Mouse (Mus musculus) C2C12 (cell line): ENCODE data around the gene Fuk. TPM values are rescaled to one million over a fixed set of nuclear protein-coding genes. Genes with fewer than 3 reads are reported as not detected.

ENCODE experiments used
- H3K27me3 ChIP-seq: one replicate; pipeline ENCODE4 v1.6.1; 2011; ENCODE audit not compliant: control insufficient read depth, insufficient read depth, insufficient read length
- H3K36me3 ChIP-seq: one replicate; pipeline ENCODE4 v1.6.1; 2011; ENCODE audit not compliant: control insufficient read depth, insufficient read depth
- H3K4me3 ChIP-seq: one replicate; pipeline ENCODE4 v1.5.1; 2011; ENCODE audit warnings: mild to moderate bottlenecking, control low read depth; ENCODE audit not compliant: poor library complexity, insufficient read depth, severe bottlenecking
- H3K79me2 ChIP-seq: one replicate; pipeline ENCODE4 v1.6.1; 2011; ENCODE audit not compliant: control insufficient read depth, insufficient read depth
- H3K79me3 ChIP-seq: one replicate; pipeline ENCODE4 v1.6.1; 2011; ENCODE audit warnings: low read depth, control low read depth
- H3ac ChIP-seq: one replicate; pipeline ENCODE3; 2011; ENCODE audit warnings: low read depth; ENCODE audit not compliant: control insufficient read depth, insufficient read length
- CEBPB ChIP-seq: IDR thresholded peaks from one replicate; pipeline ENCODE4 v1.6.1; 2011; ENCODE audit warnings: low read depth, mild to moderate bottlenecking, control low read depth, moderate library complexity
- CTCF ChIP-seq: IDR thresholded peaks from one replicate; pipeline ENCODE4 v1.5.1; 2011; ENCODE audit not compliant: control insufficient read depth, insufficient read depth, insufficient read length
- FOSL1 ChIP-seq: IDR thresholded peaks from one replicate; pipeline ENCODE4 v1.8.0; 2011; ENCODE audit warnings: mild to moderate bottlenecking, low read length; ENCODE audit not compliant: poor library complexity, insufficient read depth, severe bottlenecking
- MAX ChIP-seq: IDR thresholded peaks from one replicate; pipeline ENCODE4 v1.6.1; 2011; ENCODE audit warnings: mild to moderate bottlenecking, control low read depth
- MYOD1 ChIP-seq: IDR thresholded peaks from one replicate; pipeline ENCODE4 v1.6.1; 2011; ENCODE audit warnings: low read depth; ENCODE audit not compliant: control insufficient read depth, insufficient read length
- MYOG ChIP-seq: IDR thresholded peaks from one replicate; pipeline ENCODE4 v1.6.1; 2011; ENCODE audit not compliant: control insufficient read depth, insufficient read length; ENCODE audit errors: extremely low read depth
- USF1 ChIP-seq: IDR thresholded peaks from one replicate; pipeline ENCODE4 v1.6.1; 2011; ENCODE audit warnings: low read depth, mild to moderate bottlenecking, control low read depth, moderate library complexity
- polyA plus RNA-seq: library from polyadenylated mRNA; unstranded; fragments of >200 nt; fragmentation: generic; extraction: Trizol; gene quantifications from one replicate; pipeline ENCODE4 v1.2.1, GENCODE M21; 2012; ENCODE audit warnings: missing spikeins

Gene Fuk
- polyA plus RNA-seq, 1 experiment = 6.4 TPM

DNA sequence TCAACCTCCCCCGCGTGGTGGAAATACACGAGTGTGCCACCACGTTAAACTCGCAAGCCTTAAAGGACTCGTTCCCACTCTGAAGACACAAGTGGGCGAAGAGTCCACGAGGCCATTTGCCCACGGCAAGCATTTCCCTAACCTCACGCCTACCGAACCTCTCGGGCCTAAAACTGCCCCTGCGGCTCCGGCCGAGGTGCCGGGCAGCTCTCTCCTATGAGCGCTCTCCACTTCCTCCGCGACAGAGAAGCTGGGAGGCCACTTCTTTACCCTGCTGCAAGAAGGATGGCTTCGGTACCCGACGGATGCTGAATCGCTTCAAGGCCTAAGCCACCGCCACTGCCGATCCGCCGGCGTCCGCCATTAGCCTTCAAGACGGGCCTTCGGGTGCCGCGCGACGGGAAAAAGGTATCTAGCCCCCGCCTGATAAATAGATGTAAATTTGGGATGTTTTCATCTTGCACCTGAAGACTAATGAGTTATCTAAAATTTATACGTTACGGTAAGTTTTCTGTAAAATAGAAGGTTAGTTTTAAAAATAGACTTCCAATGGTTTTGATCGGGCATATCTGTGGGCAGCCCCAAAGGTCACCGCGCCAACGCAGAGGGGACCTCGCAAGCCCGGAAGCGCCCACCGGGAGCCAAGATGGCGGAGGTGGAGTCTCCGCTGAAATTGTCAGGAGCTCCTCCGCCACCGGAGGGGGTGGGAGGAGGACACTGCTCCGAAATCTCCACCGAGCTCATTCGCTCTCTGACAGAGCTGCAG lies 55.7 kb downstream of the Fuk start, which contains the start of the genes Cog4 and Sf3b3:
Cog4 (plus strand) TSS at position 196 of the 766 bp plus-strand sequence.
Sf3b3 (minus strand) TSS at position 383 of the 766 bp plus-strand sequence.
- peaks cover 61% of the 10 kb centered on the region for H3K36me3 ChIP-seq

DNA sequence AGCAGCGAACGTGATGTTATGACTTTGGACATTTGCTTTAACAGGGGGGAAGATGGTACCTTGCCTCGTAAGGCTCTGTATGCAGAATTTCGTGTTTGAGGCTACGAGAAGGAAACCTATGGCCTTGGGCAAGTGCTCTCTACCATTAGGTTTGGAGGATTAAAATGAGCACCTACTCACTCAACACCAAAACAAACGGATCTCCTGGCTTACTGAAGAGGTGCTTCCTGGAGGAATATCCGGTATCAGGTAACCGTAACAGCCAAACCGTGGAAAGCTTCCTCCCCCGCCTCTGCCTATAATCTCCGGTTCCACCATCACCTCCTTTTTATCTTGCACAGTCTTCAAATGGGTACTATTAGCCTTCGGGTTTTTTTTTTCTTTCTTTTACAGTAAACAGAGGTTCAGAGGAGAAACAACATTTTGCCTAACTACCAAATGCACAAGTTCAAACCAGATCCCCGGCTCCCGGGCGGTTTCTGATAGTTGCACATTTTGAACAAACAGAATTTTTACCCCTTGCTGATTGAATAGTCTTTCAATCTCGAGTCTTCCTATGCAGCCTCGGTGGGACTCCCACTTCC lies 56.4 kb downstream of the Fuk start:
- H3K4me3 ChIP-seq = peak overlapping the region; percentile 94
- H3K79me2 ChIP-seq = peaks cover 86% of the 10 kb centered on the region
- H3K79me3 ChIP-seq = peaks cover 72% of the 10 kb centered on the region
- H3K36me3 ChIP-seq = peaks cover 61% of the 10 kb centered on the region
- no peaks in the 10 kb centered on the region for H3K27me3 ChIP-seq
- peak overlapping the region; percentile 82 for H3ac ChIP-seq
- TF ChIP-seq USF1 (no peak), CTCF (no peak), MYOD1 (no peak), MYOG (no peak), FOSL1 (no peak), CEBPB (no peak), MAX (no peak)

More for the DNA sequence above, 55.7 kb downstream of the Fuk start, which contains the start of the genes Cog4 and Sf3b3:
- H3K4me3 ChIP-seq = peak within 1 kb of the TSS; percentile 94
- TF ChIP-seq USF1 (no peak), MAX (peak; percentile 98)
- peaks cover 65% of the 10 kb centered on the region for H3K79me3 ChIP-seq
- H3ac ChIP-seq = peak within 1 kb of the TSS; percentile 90
- H3K27me3 ChIP-seq = no peaks in the 10 kb centered on the region
- peaks cover 79% of the 10 kb centered on the region for H3K79me2 ChIP-seq

DNA sequence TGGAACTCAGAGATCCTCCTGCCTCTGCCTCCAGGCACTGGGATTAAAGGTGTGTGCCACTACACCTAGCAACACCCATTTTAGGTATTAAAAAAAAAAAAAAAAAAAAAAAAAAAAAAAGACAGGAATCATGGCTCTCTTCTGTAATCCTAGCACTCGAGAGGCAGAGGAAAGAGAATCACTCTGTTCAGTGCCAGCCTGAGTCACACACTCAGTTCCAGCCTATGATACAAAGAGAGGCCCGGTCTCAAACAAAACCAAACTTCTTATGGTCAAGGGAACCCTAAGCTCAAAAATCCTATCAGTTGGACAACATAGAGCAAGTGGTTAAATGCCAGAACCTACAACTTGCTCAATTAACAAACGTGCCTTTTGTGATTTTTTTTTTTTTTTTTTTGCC lies 57.3 kb downstream of the Fuk start:
- H3K36me3 ChIP-seq = peaks cover 61% of the 10 kb centered on the region
- no peak overlapping the region for H3ac ChIP-seq

DNA sequence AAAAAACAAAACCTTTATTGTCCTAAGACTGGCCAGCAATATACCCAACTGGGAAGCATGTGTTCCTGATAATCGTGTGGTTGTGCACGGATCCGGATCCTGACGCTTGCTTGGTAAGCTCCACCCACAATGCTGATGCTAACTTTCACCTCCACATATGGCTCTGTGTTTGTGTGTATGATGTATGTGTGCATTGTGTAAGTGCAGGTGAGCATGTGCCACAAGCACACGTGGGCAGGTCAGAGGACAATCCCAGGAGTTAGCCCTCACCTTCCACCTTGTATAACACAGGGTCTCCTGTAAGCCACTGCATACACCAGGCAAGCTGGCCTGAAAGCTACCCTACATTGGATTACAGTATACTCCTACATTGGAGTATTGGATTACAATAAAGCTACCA lies 59.1 kb downstream of the Fuk start:
- Histone ChIP-seq H3K4me3 (no peak overlapping the region), H3K79me3 (peaks cover 94% of the 10 kb centered on the region), H3K27me3 (no peaks in the 10 kb centered on the region), H3ac (no peak overlapping the region), H3K79me2 (peaks cover 100% of the 10 kb centered on the region), H3K36me3 (peaks cover 70% of the 10 kb centered on the region)
- TF ChIP-seq FOSL1 (no peak), CEBPB (no peak), MYOG (no peak), USF1 (no peak), CTCF (no peak), MYOD1 (no peak)

More for the DNA sequence above, 57.3 kb downstream of the Fuk start:
- no peak for TF ChIP-seq MYOG
- no peak for TF ChIP-seq MAX
- TF ChIP-seq MYOD1 = no peak
- TF ChIP-seq FOSL1 = no peak
- TF ChIP-seq CEBPB = no peak
- TF ChIP-seq CTCF = no peak
- Histone ChIP-seq H3K79me3 (peaks cover 82% of the 10 kb centered on the region), H3K79me2 (peaks cover 95% of the 10 kb centered on the region), H3K4me3 (no peak overlapping the region), H3K27me3 (no peaks in the 10 kb centered on the region)

DNA sequence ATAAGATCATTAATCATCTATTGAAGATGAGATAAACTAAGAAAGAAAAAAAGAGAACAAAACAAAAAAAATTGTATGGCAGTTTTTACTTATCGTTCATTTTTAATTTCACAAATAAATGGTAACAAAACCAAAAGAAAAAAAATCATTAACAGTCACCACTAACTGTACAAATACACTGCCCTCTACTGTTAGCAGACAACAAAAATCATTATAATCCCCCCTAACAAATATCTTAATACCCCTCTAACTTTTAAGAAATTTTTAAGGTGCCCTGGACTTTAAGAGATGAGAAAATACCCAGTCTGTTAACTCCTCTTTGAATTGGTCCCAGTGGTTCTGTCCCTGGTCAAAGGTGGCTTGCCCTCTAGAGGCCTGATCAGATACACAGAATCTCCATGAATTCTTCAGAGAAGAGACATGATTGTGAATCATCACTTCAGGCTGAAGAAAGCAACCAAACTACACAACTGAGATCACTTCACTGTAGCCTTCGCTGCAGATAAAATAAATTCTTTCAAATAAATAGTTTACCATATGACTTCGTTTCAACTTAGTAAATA lies 60.2 kb downstream of the Fuk start:
- Histone ChIP-seq H3K79me2 (peaks cover 100% of the 10 kb centered on the region), H3K36me3 (peaks cover 81% of the 10 kb centered on the region), H3ac (no peak overlapping the region), H3K4me3 (no peak overlapping the region), H3K27me3 (no peaks in the 10 kb centered on the region), H3K79me3 (peaks cover 85% of the 10 kb centered on the region)
- TF ChIP-seq CTCF = no peak

Other genes with a start within 250 kb of the Fuk start
- gene Mtss1l, start 181.0 kb downstream of the Fuk start, polyA plus RNA-seq = 26.1 TPM
- gene Il34, start 96.6 kb downstream of the Fuk start, polyA plus RNA-seq = 8.6 TPM
- 36.9 TPM for gene Cog4, start 55.9 kb downstream of the Fuk start, polyA plus RNA-seq
- gene Sf3b3, start 55.7 kb downstream of the Fuk start, polyA plus RNA-seq = 91.8 TPM
- gene St3gal2, start 17.4 kb upstream of the Fuk start, polyA plus RNA-seq = 23.3 TPM
- 44.0 TPM for gene Ddx19a, start 95.3 kb upstream of the Fuk start, polyA plus RNA-seq
- 5.6 TPM for gene Ddx19b, start 129.3 kb upstream of the Fuk start, polyA plus RNA-seq
- gene Aars, start 130.7 kb upstream of the Fuk start, polyA plus RNA-seq = 152 TPM
- 11.4 TPM for gene Exosc6, start 153.9 kb upstream of the Fuk start, polyA plus RNA-seq
- not detected for gene Clec18a, start 189.9 kb upstream of the Fuk start, polyA plus RNA-seq
- 5.2 TPM for gene Pdpr, start 192.1 kb upstream of the Fuk start, polyA plus RNA-seq